Mouse (Mus musculus) bone marrow macrophage, adult 2 months (primary cell): ENCODE data around the gene Pmfbp1.

Experiments used
- CTCF ChIP-seq: IDR thresholded peaks from 2 replicates; pipeline ENCODE4 v1.5.1; 2012; ENCODE audit warnings: low read depth, mild to moderate bottlenecking, low read length, moderate library complexity
- POLR2A ChIP-seq: IDR thresholded peaks from 2 replicates; pipeline ENCODE4 v1.6.1; 2012; ENCODE audit warnings: mild to moderate bottlenecking, low read depth, low read length, borderline replicate concordance

GRCm38 (mm10) chr8:109485530-109485929, 8.3 kb upstream of the Pmfbp1 start:
- TF ChIP-seq CTCF (no peak), POLR2A (no peak)
